Mouse (Mus musculus) embryonic fibroblast, embryonic 13.5 days (primary cell): Measurements from ENCODE around the gene Ppfibp2. TPM values are rescaled to one million over a fixed set of nuclear protein-coding genes. Genes with fewer than 3 reads are reported as not detected.

Experiments used
- H3K27ac ChIP-seq: 2 replicates; pipeline ENCODE4 v1.5.1; 2012; ENCODE audit warnings: low read length, control low read depth, inconsistent platforms; ENCODE audit not compliant: insufficient read depth
- H3K4me1 ChIP-seq: 2 replicates; pipeline ENCODE4 v1.6.1; 2011; ENCODE audit warnings: low read length; ENCODE audit not compliant: control insufficient read depth, insufficient read depth
- H3K4me3 ChIP-seq: 2 replicates; pipeline ENCODE4 v1.5.1; 2011; ENCODE audit warnings: mild to moderate bottlenecking, control low read depth, low read length; ENCODE audit not compliant: insufficient read depth
- CTCF ChIP-seq: IDR thresholded peaks from 2 replicates; pipeline ENCODE4 v1.5.1; 2011; ENCODE audit warnings: mild to moderate bottlenecking, control low read depth, low read length, moderate library complexity, borderline replicate concordance; ENCODE audit not compliant: insufficient read depth
- POLR2A ChIP-seq: IDR thresholded peaks from 2 replicates; pipeline ENCODE4 v1.6.1; 2011; ENCODE audit warnings: low read depth, mild to moderate bottlenecking, control low read depth, low read length, moderate library complexity
- polyA plus RNA-seq: library from polyadenylated mRNA; stranded (reverse); fragments of >200 nt; gene quantifications from 2 replicates; pipeline ENCODE4 v1.2.4, GENCODE M21; 2011; ENCODE audit warnings: low read depth; ENCODE audit not compliant: missing spikeins, insufficient read length

The Ppfibp2 gene
- polyA plus RNA-seq, 1 experiment = 2.0 TPM

DNA sequence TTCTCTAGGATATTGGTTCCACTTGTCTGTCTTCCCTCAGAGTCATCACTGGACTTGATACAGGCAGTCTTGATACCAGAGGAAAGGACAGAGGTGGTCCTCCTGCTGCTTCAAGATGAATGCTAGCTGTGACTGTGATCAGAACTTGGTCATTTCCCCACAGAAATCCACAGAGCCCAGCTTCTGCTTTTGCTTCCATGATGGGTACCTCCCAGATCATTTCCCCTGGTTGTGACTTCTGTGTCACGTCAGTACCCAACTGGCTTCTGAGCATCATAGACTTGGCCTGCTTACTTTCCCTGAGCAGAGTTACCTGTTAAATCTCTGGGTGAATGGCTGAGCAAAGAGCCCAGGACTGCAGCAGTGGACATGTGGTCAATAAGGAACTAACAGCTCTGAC, 12.8 kb downstream of the Ppfibp2 start:
- Histone ChIP-seq H3K4me3 (no peak overlapping the region), H3K4me1 (no peaks in the 10 kb centered on the region)
- no peak for TF ChIP-seq POLR2A
- TF ChIP-seq CTCF = no peak

DNA sequence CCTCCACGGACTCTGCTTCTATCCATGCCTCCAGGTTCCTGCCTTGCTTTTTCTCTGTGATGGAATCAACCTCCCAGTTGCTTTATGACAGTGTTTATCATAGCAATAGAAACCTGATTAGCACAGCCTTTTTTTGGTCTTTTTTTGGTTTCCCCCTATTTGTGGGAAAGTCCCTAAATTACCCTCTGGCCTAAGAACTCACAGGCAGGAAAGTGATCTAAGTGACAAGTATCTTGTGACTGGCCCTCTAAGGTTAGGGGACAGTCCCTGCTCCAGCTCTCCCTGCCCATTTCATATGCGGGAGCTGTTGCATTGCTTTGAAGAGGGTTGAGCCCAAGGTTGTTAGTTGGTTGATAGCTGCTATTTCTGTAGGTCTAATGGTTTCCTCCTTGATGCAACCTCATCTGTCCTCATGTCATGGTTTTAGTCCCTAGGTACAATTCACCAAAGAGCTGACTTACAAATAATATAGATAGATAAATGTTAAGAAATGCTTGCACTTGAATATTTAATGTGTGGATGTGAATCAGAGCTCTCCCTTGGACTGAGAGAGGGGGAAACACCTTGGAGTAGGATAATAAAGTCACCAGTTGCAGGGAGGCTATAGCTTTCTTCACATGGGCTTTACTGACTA, 14.7 kb downstream of the Ppfibp2 start:
- no peak overlapping the region for H3K4me3 ChIP-seq
- no peak overlapping the region for H3K27ac ChIP-seq
- no peak for TF ChIP-seq CTCF
- no peak for TF ChIP-seq POLR2A
- no peaks in the 10 kb centered on the region for H3K4me1 ChIP-seq

More for the DNA sequence above, 12.8 kb downstream of the Ppfibp2 start:
- no peak overlapping the region for H3K27ac ChIP-seq

DNA sequence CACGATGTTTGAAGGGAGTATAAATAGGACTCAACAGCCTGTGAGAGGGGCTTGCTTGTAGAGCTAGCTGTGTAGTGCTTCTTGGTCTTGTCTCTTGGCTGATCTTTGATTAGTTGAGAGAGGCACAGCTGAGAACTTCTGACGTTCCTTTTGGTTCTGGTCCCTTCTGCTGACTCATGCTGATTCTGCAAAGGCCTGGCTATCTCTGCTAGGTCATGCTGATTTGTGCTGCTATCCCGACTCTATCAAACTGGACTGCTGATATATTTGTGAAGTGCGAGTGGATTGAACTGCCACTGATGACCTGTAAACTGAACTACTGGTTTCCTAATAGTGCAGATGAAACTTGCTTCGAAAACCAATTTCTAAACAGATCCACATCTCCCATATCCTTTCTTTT, 15.9 kb downstream of the Ppfibp2 start:
- TF ChIP-seq POLR2A (no peak), CTCF (no peak)
- H3K27ac ChIP-seq = no peak overlapping the region

DNA sequence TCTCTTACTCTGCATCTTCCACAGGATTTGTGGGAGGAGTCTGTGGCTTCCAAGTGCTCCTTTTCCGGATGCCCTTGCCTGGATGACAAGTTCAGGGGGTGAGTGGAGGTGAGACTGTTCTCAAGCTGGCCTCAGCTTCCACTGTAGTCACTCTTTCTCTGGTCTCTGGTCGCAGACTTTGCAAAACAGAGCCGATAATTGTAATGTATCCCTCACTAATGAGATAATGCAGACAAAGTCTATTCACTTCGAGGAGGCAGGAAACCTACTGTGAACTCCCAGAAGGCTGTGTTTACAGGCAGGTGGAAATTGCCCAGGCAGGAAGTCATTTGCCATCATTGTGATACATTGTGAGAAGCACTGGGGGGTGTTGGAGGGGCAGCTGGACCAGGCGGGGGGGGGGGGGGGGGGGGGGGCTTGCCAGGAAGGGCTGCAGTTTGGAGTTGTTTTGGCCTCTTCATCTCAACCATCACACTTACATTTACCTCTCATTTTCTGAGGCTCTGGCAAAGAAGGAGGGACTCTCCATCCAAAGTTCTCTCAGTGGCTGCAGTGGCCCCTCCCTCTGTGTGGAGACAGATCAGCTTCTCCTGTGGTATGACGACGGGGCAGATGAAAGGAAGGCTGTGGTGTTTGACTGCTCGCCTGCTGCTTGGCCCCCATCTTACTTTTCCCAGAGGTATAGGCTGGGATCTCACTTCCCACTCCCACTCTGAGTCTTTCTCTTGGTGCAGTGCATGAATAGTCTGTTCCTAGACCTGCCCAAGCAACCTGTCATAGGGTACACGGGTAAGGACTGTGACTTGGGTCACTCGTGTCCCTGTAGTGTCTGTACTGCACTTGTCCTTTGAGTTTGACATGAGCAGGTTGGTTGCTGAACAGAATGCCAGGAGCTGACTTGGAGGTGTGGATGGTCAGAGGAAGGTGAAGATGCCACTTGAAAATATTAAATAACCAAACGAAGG, 23.3 kb downstream of the Ppfibp2 start:
- no peak for TF ChIP-seq CTCF
- TF ChIP-seq POLR2A = no peak
- Histone ChIP-seq H3K4me3 (no peak overlapping the region), H3K4me1 (no peaks in the 10 kb centered on the region; the same call in 1 of the 2 replicates), H3K27ac (no peak overlapping the region)

More for the DNA sequence above, 15.9 kb downstream of the Ppfibp2 start:
- Histone ChIP-seq H3K4me1 (no peaks in the 10 kb centered on the region), H3K4me3 (no peak overlapping the region)

DNA sequence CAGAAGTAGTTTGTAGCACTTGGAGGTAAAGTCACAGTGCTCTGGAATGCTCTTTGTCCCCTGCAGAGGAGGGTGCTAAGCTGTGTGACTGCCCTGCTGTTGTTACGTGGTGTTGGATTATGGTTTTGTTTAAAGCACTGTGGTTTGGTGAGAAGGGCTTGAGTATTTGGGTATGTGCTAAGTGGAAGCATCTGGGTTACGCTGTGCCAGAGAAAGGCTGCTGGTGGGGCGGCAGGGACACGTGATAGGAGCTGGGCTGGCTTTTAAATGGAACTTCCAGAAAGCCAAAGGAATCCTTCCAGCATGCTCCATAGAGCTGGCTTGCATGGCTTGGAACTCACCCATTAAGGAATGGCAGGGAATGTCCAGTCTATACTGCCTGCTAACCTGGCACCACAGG, 24.2 kb downstream of the Ppfibp2 start:
- no peak overlapping the region; the same call in 1 of the 2 replicates for H3K27ac ChIP-seq
- TF ChIP-seq POLR2A = no peak
- no peak for TF ChIP-seq CTCF
- H3K4me3 ChIP-seq = no peak overlapping the region
- H3K4me1 ChIP-seq = no peaks in the 10 kb centered on the region; the same call in 1 of the 2 replicates

DNA sequence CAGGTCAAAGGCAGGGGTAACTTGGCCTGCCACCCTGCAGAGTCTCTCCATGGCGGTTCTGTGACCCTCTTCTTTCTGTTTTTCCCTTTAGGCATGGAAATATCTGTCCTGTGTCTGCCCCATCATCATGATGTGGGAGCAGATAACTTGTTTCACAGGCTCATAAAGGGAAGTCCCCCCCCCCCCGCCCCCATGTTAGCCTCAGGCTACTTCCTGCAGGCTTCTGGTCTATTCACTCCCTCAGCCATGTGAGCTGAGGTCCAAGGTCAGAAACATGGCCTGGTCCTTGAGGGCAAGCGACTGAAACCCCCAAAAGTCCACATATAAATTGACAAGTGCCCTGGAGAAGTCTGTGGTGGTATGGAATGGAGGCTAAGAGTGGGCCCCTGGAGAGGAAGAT, 25.1 kb downstream of the Ppfibp2 start:
- TF ChIP-seq POLR2A (no peak), CTCF (no peak)
- H3K4me3 ChIP-seq = no peak overlapping the region
- H3K4me1 ChIP-seq = no peaks in the 10 kb centered on the region; the same call in 1 of the 2 replicates
- no peak overlapping the region for H3K27ac ChIP-seq

DNA sequence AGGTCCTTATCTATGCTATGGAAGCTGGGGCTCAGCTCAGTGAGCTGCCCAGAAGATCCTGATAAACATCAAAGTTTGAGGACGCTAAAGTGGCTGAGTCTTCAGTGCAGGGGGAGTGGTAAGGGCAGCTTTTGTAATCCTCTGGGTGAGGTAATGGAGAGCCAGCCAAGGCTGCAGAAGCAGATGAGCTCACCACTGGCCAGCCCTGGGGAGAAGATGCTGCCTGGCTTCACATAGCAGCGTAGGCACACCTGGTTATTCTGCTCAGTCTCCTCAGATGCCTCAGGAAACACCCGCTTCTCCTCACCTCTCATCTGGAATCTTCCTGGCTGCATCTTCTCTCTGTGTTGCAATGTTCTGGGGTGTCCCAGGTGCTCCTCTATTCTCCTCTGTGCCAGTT, 29.4 kb downstream of the Ppfibp2 start:
- TF ChIP-seq CTCF (no peak), POLR2A (no peak)
- Histone ChIP-seq H3K4me3 (no peak overlapping the region), H3K27ac (no peak overlapping the region), H3K4me1 (no peaks in the 10 kb centered on the region)

DNA sequence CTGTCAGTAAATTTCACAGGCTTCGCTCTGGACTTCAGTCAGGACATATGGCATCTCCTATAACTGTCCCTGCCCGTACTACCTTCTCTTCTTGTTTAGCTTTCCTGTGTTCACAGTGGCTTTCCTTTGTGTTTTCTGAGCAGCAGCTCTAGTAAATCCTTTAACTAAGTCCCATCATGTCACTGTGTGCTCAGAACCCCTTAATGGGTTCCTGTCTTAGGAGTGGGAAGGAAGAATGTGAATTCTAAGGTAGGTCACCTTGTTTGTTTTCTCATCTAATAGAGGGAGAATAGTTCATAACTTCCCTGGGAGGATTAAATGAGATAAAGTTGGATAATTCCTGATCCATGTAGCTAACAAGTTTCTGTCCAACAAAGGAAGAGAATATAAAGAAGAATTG, 30.1 kb downstream of the Ppfibp2 start, which contains the start of gene 5330417H12Rik:
Gene 5330417H12Rik, minus strand, starts transcription at position 101 of the 400 bp plus-strand sequence.
- H3K4me1 ChIP-seq = no peaks in the 10 kb centered on the region
- no peak within 1 kb of the TSS for H3K27ac ChIP-seq
- TF ChIP-seq CTCF = no peak
- TF ChIP-seq POLR2A = no peak
- H3K4me3 ChIP-seq = no peak within 1 kb of the TSS

DNA sequence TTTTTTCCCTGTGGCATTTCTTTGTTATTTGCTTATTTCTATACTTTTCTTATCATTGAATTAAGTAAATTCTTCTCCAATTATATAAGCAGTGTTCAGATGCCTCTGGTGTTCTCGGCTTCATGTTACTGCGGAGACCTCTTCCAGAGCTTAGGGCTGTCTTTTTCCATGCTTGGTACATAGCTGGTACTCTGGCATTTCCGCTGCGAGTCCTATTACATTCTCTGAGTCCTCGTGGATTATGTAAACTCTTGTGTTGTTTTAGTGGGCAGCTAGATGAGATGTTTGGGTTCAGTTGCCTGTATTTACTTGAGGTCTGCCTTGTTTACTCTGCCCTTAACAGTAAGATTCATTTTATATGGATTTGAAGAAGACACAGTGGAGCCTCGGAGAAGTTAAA, 30.8 kb downstream of the Ppfibp2 start:
- Histone ChIP-seq H3K27ac (no peak overlapping the region), H3K4me1 (no peaks in the 10 kb centered on the region), H3K4me3 (no peak overlapping the region)
- no peak for TF ChIP-seq POLR2A
- TF ChIP-seq CTCF = no peak
